Mouse (Mus musculus) stomach, embryonic 15.5 days (tissue): ENCODE measurements around the gene Rai14. TPM values are rescaled to one million over a fixed set of nuclear protein-coding genes. Genes with fewer than 3 reads are reported as not detected.

ENCODE experiments used
- ATAC-seq: fragments of 200-750 bp; cut with Nextera tagmentation; 2 replicates; pipeline ENCODE4 v1.8.0; 2017; ENCODE audit warnings: low read depth, moderate number of reproducible peaks, moderate TSS enrichment; ENCODE audit not compliant: insufficient read depth, low FRiP score
- H3K27ac ChIP-seq: fragments of 300-500 bp; sonication (generic); 2 replicates; pipeline ENCODE4 v1.5.1; 2015; ENCODE audit warnings: mild to moderate bottlenecking, inconsistent platforms
- H3K27me3 ChIP-seq: fragments of 300-500 bp; sonication (generic); replicated peaks from 2 replicates; pipeline ENCODE4 v1.6.1; 2015; ENCODE audit warnings: inconsistent platforms
- H3K36me3 ChIP-seq: fragments of 300-500 bp; sonication (generic); 2 replicates; pipeline ENCODE4 v1.6.1; 2015; ENCODE audit warnings: inconsistent platforms
- H3K4me1 ChIP-seq: fragments of 300-500 bp; sonication (generic); 2 replicates; pipeline ENCODE4 v1.6.1; 2015; ENCODE audit warnings: inconsistent platforms
- H3K4me2 ChIP-seq: fragments of 300-500 bp; sonication (generic); 2 replicates; pipeline ENCODE4 v1.6.1; 2015; ENCODE audit warnings: mild to moderate bottlenecking, inconsistent platforms
- H3K4me3 ChIP-seq: fragments of 300-500 bp; sonication (generic); replicated peaks from 2 replicates; pipeline ENCODE4 v1.5.1; 2015; ENCODE audit warnings: inconsistent platforms
- H3K9ac ChIP-seq: fragments of 300-500 bp; sonication (generic); 2 replicates; pipeline ENCODE4 v1.6.1; 2015; ENCODE audit warnings: inconsistent platforms
- H3K9me3 ChIP-seq: fragments of 300-500 bp; sonication (generic); 2 replicates; pipeline ENCODE4 v1.6.1; 2016; ENCODE audit warnings: inconsistent platforms
- WGBS: fragments of 180-500 bp; shearing (Covaris S2); methylation state at CpG from one replicate; pipeline ENCODE4 v1.1.7; 2015; 5-methylcytosine and 5-hydroxymethylcytosine counted together
- polyA plus RNA-seq: library from polyadenylated mRNA; unstranded; fragments of >200 nt; fragmentation: Nextera tagmentation; extraction: Ambion mirVana; gene quantifications from 2 replicates; pipeline ENCODE4 v1.2.1, GENCODE M21; 2015

Rai14 gene
- polyA plus RNA-seq: 17.8 and 19.6 TPM in 2 replicates

- Histone ChIP-seq H3K36me3 (no peaks in the 10 kb centered on the region), H3K9ac (peak within 1 kb of the TSS; percentile 80), H3K9me3 (no peaks in the 10 kb centered on the region; the same call in 1 of the 2 replicates), H3K4me3 (peak within 1 kb of the TSS; percentile 83), H3K27me3 (no peaks in the 10 kb centered on the region), H3K4me1 (0 out of 2 replicates have a peak, but pooled peaks cover 11% of the 10 kb centered on the region), H3K27ac (peak within 1 kb of the TSS; percentile 83), H3K4me2 (peak within 1 kb of the TSS; percentile 82)
- ATAC-seq: peak; percentile 90
- WGBS: under 1% methylated on average over 52 of the region's 68 CpGs
Measured at GRCm38 (mm10) chr15:10714409-10715138, at the start of gene Rai14. TSS of gene Rai14 (minus strand) at chr15:10714624.

DNA sequence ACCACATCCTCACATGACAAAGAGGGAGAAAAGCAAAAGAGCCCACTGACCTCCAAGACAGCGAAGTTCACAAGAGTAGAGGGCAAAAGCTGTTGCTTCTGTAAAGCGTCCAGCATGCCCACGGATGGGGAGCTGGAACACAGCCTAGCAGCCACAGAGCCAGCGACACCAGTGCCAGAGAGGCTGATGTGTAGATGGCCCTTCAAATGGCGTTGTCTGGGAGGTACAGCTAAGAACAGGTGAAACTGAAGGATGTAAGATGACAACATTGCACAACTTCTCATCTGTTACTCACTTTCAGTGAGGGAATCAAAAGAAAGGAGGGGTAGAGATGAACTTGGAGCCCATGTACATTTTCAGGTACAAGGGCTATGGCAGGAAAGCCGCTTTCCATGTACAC lies 47.0 kb upstream of the Rai14 start:
- no peaks in the 10 kb centered on the region for H3K9me3 ChIP-seq
- H3K4me2 ChIP-seq: no peak overlapping the region
- WGBS: 85% methylated on average over 6 of the region's 6 CpGs
- no peak overlapping the region for H3K27ac ChIP-seq
- H3K4me1 ChIP-seq: no peaks in the 10 kb centered on the region
- H3K36me3 ChIP-seq: no peaks in the 10 kb centered on the region
- H3K27me3 ChIP-seq: no peaks in the 10 kb centered on the region
- no peak overlapping the region for H3K9ac ChIP-seq
- no peak for ATAC-seq
- no peak overlapping the region for H3K4me3 ChIP-seq

- Histone ChIP-seq H3K4me3 (no peak overlapping the region), H3K27ac (no peak overlapping the region), H3K9ac (no peak overlapping the region), H3K27me3 (no peaks in the 10 kb centered on the region), H3K36me3 (no peaks in the 10 kb centered on the region), H3K4me1 (no peaks in the 10 kb centered on the region), H3K9me3 (no peaks in the 10 kb centered on the region), H3K4me2 (no peak overlapping the region)
- WGBS: 81% methylated on average over 12 of the region's 12 CpGs
- no peak for ATAC-seq
Measured at GRCm38 (mm10) chr15:10760006-10760405, 45.6 kb upstream of the Rai14 start.

DNA sequence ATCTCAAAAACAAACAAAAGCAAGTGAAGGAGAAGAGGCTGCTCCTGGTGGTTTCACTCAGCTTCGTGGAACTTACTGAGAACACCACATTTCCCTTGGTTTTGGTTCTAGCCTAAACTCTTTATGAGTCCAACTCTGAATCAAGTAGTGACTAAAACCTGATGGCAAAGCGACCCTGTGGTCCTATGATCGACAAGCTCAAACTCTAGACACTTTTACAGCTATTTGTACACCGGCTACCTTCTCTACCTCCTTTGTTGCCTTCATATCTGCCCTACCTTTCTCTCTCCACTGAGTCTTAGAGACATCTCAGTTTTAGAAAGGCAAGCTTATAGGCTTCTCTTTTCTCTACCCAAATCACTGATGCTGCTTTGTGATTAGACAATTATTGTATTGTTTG lies 45.0 kb upstream of the Rai14 start:
- H3K4me2 ChIP-seq: no peak overlapping the region
- no peaks in the 10 kb centered on the region for H3K27me3 ChIP-seq
- no peaks in the 10 kb centered on the region for H3K36me3 ChIP-seq
- no peak overlapping the region for H3K9ac ChIP-seq
- no peaks in the 10 kb centered on the region for H3K9me3 ChIP-seq
- ATAC-seq: no peak
- H3K27ac ChIP-seq: no peak overlapping the region
- WGBS: 83% methylated on average over 4 of the region's 4 CpGs
- no peak overlapping the region for H3K4me3 ChIP-seq
- H3K4me1 ChIP-seq: no peaks in the 10 kb centered on the region

GRCm38 (mm10) chr15:10758808-10759207 lies 44.4 kb upstream of the Rai14 start:
- H3K4me1 ChIP-seq: no peaks in the 10 kb centered on the region
- H3K36me3 ChIP-seq: no peaks in the 10 kb centered on the region
- no peak overlapping the region for H3K4me2 ChIP-seq
- ATAC-seq: no peak
- no peaks in the 10 kb centered on the region for H3K27me3 ChIP-seq
- H3K9ac ChIP-seq: no peak overlapping the region
- no peaks in the 10 kb centered on the region for H3K9me3 ChIP-seq
- no peak overlapping the region for H3K27ac ChIP-seq
- no peak overlapping the region for H3K4me3 ChIP-seq

- no peak for ATAC-seq
- H3K9me3 ChIP-seq: no peaks in the 10 kb centered on the region
- no peak overlapping the region for H3K27ac ChIP-seq
- no peaks in the 10 kb centered on the region for H3K4me1 ChIP-seq
- H3K36me3 ChIP-seq: no peaks in the 10 kb centered on the region
- H3K4me2 ChIP-seq: no peak overlapping the region
- H3K4me3 ChIP-seq: no peak overlapping the region
- H3K27me3 ChIP-seq: no peaks in the 10 kb centered on the region
- 71% methylated on average over 2 of the region's 2 CpGs for WGBS
- no peak overlapping the region for H3K9ac ChIP-seq
Measured at GRCm38 (mm10) chr15:10751141-10751540, 36.7 kb upstream of the Rai14 start.

- no peaks in the 10 kb centered on the region for H3K9me3 ChIP-seq
- no peaks in the 10 kb centered on the region for H3K36me3 ChIP-seq
- ATAC-seq: no peak
- WGBS: 80% methylated on average over 2 of the region's 2 CpGs
- H3K4me1 ChIP-seq: no peaks in the 10 kb centered on the region
- no peaks in the 10 kb centered on the region for H3K27me3 ChIP-seq
- no peak overlapping the region for H3K27ac ChIP-seq
- H3K4me3 ChIP-seq: no peak overlapping the region
- H3K9ac ChIP-seq: no peak overlapping the region
- no peak overlapping the region for H3K4me2 ChIP-seq
Measured at GRCm38 (mm10) chr15:10750339-10750738, 35.9 kb upstream of the Rai14 start.

GRCm38 (mm10) chr15:10749678-10750077 lies 35.3 kb upstream of the Rai14 start:
- Histone ChIP-seq H3K9me3 (no peaks in the 10 kb centered on the region), H3K4me3 (no peak overlapping the region), H3K4me1 (no peaks in the 10 kb centered on the region), H3K27ac (no peak overlapping the region), H3K9ac (no peak overlapping the region), H3K36me3 (no peaks in the 10 kb centered on the region), H3K4me2 (no peak overlapping the region), H3K27me3 (no peaks in the 10 kb centered on the region)
- WGBS: 46% methylated on average over 4 of the region's 4 CpGs
- no peak for ATAC-seq

GRCm38 (mm10) chr15:10747638-10748037 lies 33.2 kb upstream of the Rai14 start:
- no peak overlapping the region for H3K4me3 ChIP-seq
- no peak overlapping the region for H3K4me2 ChIP-seq
- H3K27ac ChIP-seq: no peak overlapping the region
- ATAC-seq: no peak
- H3K4me1 ChIP-seq: no peaks in the 10 kb centered on the region
- H3K9me3 ChIP-seq: no peaks in the 10 kb centered on the region
- no peak overlapping the region for H3K9ac ChIP-seq
- H3K36me3 ChIP-seq: no peaks in the 10 kb centered on the region
- 52% methylated on average over 8 of the region's 8 CpGs for WGBS
- H3K27me3 ChIP-seq: no peaks in the 10 kb centered on the region

GRCm38 (mm10) chr15:10747226-10747625 lies 32.8 kb upstream of the Rai14 start:
- H3K9ac ChIP-seq: no peak overlapping the region
- no peaks in the 10 kb centered on the region for H3K4me1 ChIP-seq
- no peak overlapping the region for H3K27ac ChIP-seq
- H3K4me2 ChIP-seq: no peak overlapping the region
- ATAC-seq: no peak
- 49% methylated on average over 4 of the region's 4 CpGs for WGBS
- no peaks in the 10 kb centered on the region for H3K27me3 ChIP-seq
- H3K36me3 ChIP-seq: no peaks in the 10 kb centered on the region
- H3K9me3 ChIP-seq: no peaks in the 10 kb centered on the region
- no peak overlapping the region for H3K4me3 ChIP-seq

DNA sequence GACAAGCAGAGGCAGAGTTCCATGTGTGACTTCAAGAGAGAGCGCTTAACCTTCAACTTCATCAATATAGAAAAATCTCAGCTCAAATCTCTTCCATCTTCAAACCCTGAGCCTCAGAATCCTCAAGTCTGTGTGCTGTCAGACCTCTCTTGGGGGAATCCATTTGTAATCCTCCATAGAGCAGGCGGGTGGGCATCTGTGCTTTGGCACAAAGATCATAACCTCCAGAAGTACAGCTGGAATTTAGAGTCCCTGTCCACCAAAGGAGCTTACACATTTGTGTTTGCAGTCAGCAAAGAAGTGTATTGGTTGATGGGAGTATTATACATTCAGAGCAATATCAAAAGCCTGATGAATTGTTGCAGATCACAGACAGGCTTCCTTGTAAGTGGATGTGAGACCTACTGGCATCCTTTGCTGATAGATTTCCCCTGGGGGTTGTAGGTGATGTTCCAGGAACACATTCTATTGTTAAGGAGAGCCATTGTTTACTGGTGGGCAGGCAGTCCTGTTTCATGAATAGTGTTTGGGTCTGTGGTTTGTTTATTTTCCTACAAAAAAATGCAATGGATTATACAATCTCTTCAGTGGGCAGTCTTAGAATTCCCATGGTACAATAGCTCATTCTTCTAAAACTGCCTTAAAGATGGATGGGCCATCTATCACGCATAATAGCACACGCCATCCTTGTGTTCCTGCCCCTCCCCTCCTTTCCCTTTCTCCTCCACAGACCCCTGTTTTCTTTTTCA lies 32.1 kb upstream of the Rai14 start:
- Histone ChIP-seq H3K9me3 (no peaks in the 10 kb centered on the region), H3K9ac (no peak overlapping the region), H3K4me3 (no peak overlapping the region), H3K27me3 (no peaks in the 10 kb centered on the region), H3K36me3 (no peaks in the 10 kb centered on the region), H3K4me2 (no peak overlapping the region), H3K27ac (no peak overlapping the region), H3K4me1 (no peaks in the 10 kb centered on the region)
- no peak for ATAC-seq
- 75% methylated on average over 4 of the region's 4 CpGs for WGBS

DNA sequence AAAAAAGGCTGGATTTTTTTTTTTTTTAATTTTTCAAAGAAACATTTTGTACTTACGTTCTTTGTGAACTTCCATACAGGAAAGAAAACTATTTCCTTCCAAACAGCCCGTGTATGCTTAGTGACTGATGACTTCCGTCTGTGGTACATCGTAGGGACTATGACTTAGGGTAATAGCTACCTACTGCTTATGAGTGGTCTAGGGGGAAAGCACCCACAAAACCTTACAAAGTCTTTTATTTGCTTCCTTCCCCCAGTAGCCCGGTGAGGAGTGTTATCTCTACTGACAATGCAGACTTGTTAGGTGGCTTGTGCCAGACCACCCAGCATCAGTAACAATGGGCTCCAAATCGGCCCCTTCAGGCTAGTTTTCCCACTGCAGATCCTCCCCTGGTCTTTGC lies 28.0 kb upstream of the Rai14 start:
- ATAC-seq: no peak

More for the DNA sequence above, 28.0 kb upstream of the Rai14 start:
- H3K27me3 ChIP-seq: no peaks in the 10 kb centered on the region
- H3K4me2 ChIP-seq: no peak overlapping the region
- no peaks in the 10 kb centered on the region for H3K4me1 ChIP-seq
- WGBS: 64% methylated on average over 6 of the region's 6 CpGs
- H3K27ac ChIP-seq: no peak overlapping the region
- H3K9me3 ChIP-seq: no peaks in the 10 kb centered on the region
- H3K36me3 ChIP-seq: no peaks in the 10 kb centered on the region
- H3K9ac ChIP-seq: no peak overlapping the region
- no peak overlapping the region for H3K4me3 ChIP-seq
